Mouse (Mus musculus) embryonic fibroblast, embryonic 13.5 days (primary cell): ENCODE results near the gene Sspn.

Experiments
- CTCF ChIP-seq: IDR thresholded peaks from 2 replicates; pipeline ENCODE4 v1.5.1; 2011; ENCODE audit warnings: mild to moderate bottlenecking, control low read depth, low read length, moderate library complexity, borderline replicate concordance; ENCODE audit not compliant: insufficient read depth
- POLR2A ChIP-seq: IDR thresholded peaks from 2 replicates; pipeline ENCODE4 v1.6.1; 2011; ENCODE audit warnings: low read depth, mild to moderate bottlenecking, control low read depth, low read length, moderate library complexity

GRCm38 (mm10) chr6:146005935-146006564 is 74.6 kb downstream of the Sspn start:
- TF ChIP-seq POLR2A (no peak), CTCF (no peak)
